Mouse (Mus musculus): ENCODE measurements around the gene Sirt4.
"Not testable (repeated sequence)": the region's sequence is repeated elsewhere in the genome, so short reads cannot be mapped to it uniquely, and the experiment has no call there.

Gene Sirt4

DNA sequence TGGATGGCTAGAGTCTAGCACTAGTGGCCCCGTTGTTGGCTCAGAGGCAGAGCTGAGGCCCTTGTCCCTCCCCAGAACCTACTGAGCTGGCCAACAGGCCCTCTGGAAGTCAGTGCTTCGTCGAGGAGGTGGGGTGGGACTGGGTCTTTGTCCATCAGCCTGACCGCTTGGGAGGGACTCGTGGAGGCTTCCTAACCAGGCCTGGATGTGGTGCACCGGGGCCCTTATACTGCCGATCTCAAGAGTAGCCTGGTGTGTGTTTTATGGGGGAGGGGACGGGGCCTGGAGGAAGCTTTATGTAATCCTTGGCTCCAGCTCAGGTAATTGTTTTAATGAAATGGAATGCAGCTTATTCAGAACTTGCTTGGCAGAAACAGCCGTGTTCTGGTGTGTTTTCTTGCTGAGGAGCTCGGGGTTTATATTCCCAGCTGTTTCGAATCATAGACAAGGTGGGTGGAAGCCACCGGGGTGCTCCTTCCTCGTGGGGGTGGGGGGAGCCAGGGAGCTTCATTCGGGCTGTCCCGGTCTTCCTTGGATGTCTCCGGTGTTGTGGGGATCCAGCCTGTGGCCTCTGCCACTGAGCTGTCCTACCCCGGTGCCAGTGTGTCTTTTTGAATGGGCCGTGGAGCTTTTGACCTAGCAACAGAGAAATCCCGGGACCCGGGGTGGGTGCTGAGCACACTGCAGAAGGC, 30.5 kb upstream of the Sirt4 start:
- DNase-seq (ENCODE audit: low read depth) = no peak

GRCm38 (mm10) chr5:115514346-115514745, 29.8 kb upstream of the Sirt4 start:
- no peak for DNase-seq (ENCODE audit: low read depth)

DNA sequence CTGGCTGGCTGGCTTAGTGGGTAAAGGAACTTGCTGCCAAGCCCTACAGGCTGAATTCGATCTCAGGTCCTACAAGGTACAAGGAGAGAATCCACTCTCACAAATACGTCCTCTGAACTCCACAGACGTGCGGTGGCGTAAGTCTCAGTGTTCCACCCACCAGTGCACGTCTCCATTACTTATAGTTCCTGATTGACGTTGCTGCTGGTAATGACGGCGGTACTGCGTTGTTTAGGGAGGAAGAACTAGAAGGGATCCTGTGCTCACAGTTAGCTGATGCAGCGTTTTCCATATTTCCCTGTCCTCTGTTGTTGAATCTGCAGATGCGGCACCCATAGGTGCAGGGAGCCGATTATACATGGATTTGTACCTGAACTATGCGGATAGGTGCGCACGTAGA, 29.2 kb upstream of the Sirt4 start:
- no peak for DNase-seq (ENCODE audit: low read depth)

DNA sequence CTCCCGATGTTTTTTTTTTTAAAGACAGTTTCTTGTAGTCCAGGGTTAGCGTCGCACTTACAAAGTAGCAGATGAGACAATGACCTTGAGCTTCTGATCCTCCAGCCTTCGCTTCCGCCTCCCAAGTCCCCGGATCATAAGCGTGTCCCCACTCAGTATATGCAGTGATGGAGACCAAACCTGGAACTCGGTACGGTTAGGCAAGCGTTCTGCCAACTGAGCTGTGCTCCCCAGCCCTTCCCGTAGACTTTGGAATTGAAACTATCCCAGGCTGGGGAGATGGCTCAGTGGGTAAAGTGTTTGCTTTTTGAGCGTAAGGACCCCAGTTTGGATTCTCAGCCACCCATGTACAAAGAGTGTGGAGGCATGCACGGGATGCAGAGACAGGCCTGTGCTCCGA, 28.7 kb upstream of the Sirt4 start:
- DNase-seq (ENCODE audit: low read depth) = no peak

DNA sequence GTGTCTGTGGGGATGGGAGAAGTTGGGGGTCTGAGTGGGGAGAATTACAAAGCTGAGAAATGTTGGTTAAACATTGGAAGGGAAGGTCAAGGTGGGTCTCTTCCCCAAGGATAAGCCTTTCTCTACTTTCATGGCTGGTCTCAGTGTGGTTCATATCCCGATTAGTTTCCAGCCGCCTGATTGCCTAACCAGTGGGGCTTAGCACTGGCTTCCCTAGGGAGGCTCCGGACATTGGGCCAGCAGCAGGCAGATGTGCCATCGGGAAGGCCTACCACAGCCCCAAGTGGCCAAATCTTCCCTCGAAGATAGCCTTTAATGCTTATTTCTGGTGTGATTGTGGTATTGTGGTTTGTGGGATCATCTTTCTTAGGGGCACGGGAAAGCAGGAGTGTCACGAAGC, 27.9 kb upstream of the Sirt4 start:
- no peak for DNase-seq (ENCODE audit: low read depth)

- no peak for DNase-seq (ENCODE audit: low read depth)
Measured at GRCm38 (mm10) chr5:115509790-115510689, 25.5 kb upstream of the Sirt4 start.

DNA sequence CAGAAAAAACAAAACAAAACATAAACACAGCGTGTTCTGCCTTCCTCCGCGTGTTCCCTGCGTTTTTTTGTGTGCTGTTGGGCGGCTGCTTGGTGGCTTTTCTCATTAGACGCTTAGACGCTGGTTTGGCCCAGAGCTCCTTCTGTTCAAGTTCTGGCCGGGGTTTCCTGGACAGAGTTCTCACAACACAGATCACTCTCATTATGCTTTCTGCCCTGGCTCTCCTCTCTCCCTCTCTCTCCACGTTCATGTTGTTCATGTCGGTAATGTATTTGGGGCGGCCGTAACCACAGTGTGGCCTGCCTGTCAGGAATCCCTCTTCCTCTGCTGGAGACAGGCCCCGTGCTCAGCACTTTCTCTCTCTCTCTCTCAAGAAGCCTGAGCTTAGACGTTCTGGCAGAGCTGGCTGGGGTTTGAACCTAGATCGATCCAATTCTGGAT, 24.8 kb upstream of the Sirt4 start:
- DNase-seq (ENCODE audit: low read depth) = peak; percentile 58

DNA sequence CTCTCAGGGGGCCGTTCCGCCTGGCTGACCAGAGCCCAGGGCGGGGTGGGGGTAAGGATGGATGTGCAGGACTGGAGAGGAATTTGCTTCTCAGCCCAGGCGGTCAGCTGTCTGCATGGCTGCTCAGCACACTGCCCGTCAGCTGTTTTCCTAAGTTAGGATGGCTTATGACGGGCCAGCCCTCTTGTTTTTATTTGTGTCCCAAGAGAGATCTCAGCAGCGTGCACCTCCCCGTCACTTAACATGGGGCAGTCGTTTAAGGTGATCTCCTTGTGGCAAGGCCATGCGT, 24.3 kb upstream of the Sirt4 start:
- DNase-seq (ENCODE audit: low read depth) = no peak

- DNase-seq (ENCODE audit: low read depth) = no peak
Measured at GRCm38 (mm10) chr5:115507981-115508858, 23.7 kb upstream of the Sirt4 start.

DNA sequence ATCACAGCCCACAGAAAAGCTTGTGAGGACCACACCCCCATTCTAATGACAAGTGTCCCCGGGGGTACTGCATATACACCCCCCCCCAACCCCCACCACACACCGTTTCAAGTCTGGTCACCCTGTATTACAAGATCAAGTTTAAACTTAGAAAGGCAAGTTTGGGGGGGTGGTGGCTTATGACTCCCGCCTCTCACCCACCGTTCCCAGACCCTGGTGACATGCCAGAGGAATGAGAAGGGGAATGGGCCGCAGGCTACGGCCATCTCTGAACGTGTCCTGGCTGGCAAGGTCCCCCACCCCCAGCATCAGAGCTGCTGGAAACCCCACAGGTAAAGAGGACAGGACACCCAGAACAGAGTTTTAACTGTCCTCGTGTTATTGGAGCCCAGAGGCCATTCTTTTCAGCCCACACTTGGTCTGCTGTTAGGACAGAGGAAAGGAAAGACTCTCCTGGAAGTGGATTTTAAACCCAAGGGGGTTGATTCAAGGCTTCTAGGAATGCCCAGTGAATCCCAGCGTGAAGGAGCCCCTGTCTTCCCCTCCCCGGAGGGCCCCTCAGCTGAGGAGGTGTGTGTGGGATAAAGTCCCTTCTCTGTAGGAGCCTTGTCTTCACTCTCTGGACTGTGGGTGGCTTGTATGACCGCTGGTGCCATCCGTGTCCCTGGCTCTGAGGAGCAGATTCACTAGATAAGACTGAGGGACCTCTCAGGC, 22.9 kb upstream of the Sirt4 start:
- no peak for DNase-seq (ENCODE audit: low read depth)

DNA sequence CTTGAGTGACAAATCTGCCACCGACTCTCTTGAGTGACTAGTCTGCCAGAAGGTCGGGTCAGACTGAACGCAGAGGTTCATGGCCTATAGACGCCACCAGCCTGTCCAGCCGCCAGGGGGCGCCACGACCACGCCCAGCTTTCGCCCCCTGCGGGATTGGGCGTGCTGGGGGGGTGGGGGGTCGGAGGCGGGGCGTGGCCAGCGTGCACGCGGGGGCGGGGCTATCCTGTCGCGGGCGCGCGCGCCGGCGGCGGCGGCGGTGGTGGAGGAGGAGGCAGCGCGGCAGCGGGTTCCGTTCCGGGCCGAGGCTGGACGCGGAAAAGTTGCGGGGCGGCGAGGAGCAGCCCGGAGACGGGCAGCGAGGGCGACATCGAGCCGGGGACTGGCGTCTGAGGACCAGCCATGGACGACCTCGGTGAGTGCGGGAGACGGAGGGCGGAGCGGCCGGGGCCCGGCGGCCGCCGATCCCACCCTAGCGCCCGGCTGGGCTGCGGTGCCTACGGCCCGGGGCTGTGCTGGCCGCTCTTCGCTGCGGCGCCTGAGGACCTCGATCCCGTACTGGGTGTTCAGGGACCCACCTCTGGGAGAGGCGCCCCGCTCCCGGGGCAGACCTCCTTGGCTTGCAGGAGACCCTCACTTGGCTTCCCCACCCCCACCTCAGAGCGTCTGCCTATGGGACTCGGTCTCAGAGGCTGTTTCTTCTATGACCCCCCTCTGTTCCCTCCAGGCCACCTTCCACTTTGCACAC, 22.1 kb upstream of the Sirt4 start, which contains the start of gene Pxn:
TSS of gene Pxn (plus strand) at position 223 of the 748 bp plus-strand sequence.
- DNase-seq (ENCODE audit: low read depth) = no peak

DNA sequence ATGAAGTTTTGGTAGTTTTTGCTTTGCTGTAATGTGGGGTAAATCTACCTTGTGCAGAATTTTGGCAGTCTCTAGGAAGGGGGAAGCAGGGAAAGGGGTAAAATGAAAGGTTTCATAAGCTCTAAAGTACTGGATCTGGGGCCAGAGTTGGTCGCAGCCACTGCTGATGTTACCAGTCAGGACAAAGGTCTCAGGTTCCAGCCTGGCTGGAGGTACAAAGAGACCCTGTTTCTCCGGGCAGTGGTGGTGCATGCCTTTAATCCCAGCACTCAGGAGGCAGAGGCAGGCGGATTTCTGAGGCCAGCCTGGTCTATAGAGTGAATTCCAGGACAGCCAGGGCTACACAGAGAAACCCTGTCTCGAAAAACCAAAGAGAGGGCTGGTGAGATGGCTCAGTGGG, 21.1 kb upstream of the Sirt4 start:
- not testable (repeated sequence) for DNase-seq (ENCODE audit: low read depth)

DNA sequence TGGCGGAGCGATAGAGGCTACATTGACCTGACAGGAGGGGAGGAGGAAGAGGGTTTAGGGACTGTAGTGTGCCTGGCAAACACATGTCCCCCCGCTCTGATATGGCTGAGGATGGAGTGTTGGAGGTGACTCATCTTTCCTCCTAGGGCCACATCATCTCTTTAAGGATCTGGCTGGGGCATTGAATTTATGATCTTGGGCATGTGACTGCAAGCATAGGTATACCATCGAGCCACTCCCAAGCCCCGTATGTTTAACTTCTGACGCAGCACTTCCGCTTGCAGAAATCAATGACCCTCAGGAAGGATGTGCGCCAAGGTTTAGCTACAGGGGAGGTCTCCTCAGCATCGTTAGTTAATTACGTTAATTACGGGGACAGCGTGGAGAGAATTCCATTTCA, 18.5 kb upstream of the Sirt4 start:
- no peak for DNase-seq (ENCODE audit: low read depth)

- DNase-seq (ENCODE audit: low read depth) = no peak
Measured at GRCm38 (mm10) chr5:115500383-115500935, 15.9 kb upstream of the Sirt4 start.

- no peak for DNase-seq (ENCODE audit: low read depth)
Measured at GRCm38 (mm10) chr5:115498307-115499240, 14.0 kb upstream of the Sirt4 start.

DNA sequence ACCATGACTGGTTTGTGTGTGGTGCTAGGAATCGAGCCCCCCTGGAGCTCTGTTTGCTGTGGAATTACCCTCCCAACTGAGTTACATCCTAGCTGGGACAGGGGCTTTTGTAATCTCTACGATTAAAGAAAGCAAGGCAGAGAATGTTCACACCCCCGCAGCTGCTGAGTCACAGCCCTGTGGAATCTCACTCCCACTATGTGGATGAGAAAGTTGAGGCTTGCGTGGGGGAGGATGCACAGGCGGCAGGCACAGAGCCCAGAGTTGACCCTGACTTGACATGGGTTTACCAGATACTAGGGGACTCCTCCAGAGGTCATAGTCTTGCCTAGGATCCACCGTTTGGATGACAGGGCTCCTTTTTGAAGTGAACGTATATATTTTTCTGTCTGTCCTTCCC, 12.5 kb upstream of the Sirt4 start:
- DNase-seq (ENCODE audit: low read depth) = no peak

DNA sequence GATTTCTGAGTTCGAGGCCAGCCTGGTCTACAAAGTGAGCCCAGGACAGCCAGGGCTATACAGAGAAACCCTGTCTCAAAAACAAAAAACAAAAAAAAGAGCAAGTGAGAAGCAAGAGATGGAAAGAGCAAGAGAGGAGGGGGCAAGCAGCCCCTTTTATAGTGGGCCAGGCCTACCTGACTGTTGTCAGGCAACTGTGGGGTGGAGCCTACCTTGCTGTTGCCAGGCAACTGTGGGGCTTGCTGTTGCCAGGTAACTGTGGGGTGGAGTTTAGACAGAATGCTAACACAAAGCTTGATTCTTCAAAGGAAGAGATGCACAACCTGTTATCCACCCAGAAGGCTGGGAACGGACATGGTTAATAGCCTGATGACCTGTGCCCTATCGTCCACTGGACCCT, 11.1 kb upstream of the Sirt4 start:
- DNase-seq (ENCODE audit: low read depth) = not testable (repeated sequence)

- no peak for DNase-seq (ENCODE audit: low read depth)
Measured at GRCm38 (mm10) chr5:115493441-115493840, 8.9 kb upstream of the Sirt4 start.

GRCm38 (mm10) chr5:115492711-115493335, 8.3 kb upstream of the Sirt4 start:
- DNase-seq (ENCODE audit: low read depth) = no peak
